Comparison of ENCODE assay signal across 32 mouse cellular contexts in the genomic region with DNA sequence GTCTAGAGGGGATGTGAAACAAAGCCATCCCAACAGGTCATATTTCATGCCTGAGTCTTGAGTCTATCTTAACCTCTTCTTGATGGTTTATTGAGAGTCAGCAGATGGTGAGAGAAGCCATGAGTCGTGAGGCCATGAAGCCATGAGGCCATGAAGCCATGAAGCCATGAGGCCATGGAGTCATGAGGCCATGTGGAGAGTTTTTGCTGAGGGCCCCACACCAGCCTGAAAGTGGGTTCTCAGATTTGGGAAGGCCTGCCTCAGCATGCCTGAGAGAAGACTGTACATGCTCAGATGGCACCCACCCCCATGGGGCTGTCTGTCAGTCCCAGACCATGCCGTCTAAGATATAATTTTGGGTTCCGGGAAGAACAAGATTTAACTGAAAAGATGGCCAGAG.
"Had no signal": no experiment of that assay in that cellular context is flagged by ENCODE, and none has a peak within 500 bp of the region (broad histone marks: within the 10 kb centered on the region; RNA-seq: fewer than 3 reads in every experiment).

No protein-coding gene starts in this region.

- H3K27ac ChIP-seq: left cerebral cortex, adult 2 months; limb, embryonic 10.5 days; limb, embryonic 12.5 days; limb, embryonic 13.5 days; limb, embryonic 15.5 days; liver, embryonic 12.5 days; liver, embryonic 13.5 days; liver, embryonic 14.5 days; liver, embryonic 15.5 days; lung, embryonic 15.5 days; macrophage; midbrain, embryonic 10.5 days; midbrain, embryonic 12.5 days; midbrain, embryonic 13.5 days; midbrain, embryonic 15.5 days; neural tube, embryonic 12.5 days had no signal

- ATAC-seq: liver, embryonic 12.5 days; liver, postnatal 0 days; lung, postnatal 0 days; midbrain, embryonic 15.5 days; midbrain, embryonic 16.5 days had no signal

- H3K4me1 ChIP-seq: limb, embryonic 10.5 days; limb, embryonic 12.5 days; limb, embryonic 13.5 days; limb, embryonic 15.5 days; liver, embryonic 13.5 days; liver, embryonic 15.5 days; lung, embryonic 15.5 days; midbrain, embryonic 10.5 days; midbrain, embryonic 12.5 days; midbrain, embryonic 15.5 days; neural tube, embryonic 12.5 days had no signal

- H3K27me3 ChIP-seq: limb, embryonic 12.5 days; limb, embryonic 13.5 days; limb, embryonic 15.5 days; liver, embryonic 12.5 days; liver, embryonic 13.5 days; liver, embryonic 15.5 days; lung, embryonic 15.5 days; midbrain, embryonic 12.5 days; midbrain, embryonic 13.5 days; midbrain, embryonic 15.5 days; neural tube, embryonic 12.5 days had no signal

- H3K36me3 ChIP-seq: limb, embryonic 10.5 days; limb, embryonic 12.5 days; limb, embryonic 13.5 days; liver, embryonic 12.5 days; liver, embryonic 13.5 days; liver, embryonic 15.5 days; lung, embryonic 15.5 days; midbrain, embryonic 10.5 days; midbrain, embryonic 12.5 days; midbrain, embryonic 13.5 days; midbrain, embryonic 15.5 days; neural tube, embryonic 12.5 days had no signal

- H3K9ac ChIP-seq: limb, embryonic 12.5 days; limb, embryonic 13.5 days; limb, embryonic 15.5 days; liver, embryonic 12.5 days; liver, embryonic 13.5 days; liver, embryonic 14.5 days; liver, embryonic 15.5 days; liver, postnatal 0 days; lung, embryonic 14.5 days; lung, embryonic 15.5 days; midbrain, embryonic 12.5 days; midbrain, embryonic 13.5 days; midbrain, embryonic 15.5 days; neural tube, embryonic 12.5 days had no signal

- DNase-seq: left cerebral cortex, postnatal 4 days; liver; liver, embryonic 13.5 days; liver, postnatal 0 days; lung, adult 18-20 months; lung, adult 2 months; lung, embryonic 14.5 days; lung, postnatal 10 days; lung, postnatal 14 days; lung, postnatal 36 days; lung, postnatal 4 days; midbrain, embryonic 14.5 days had no signal

- H3K4me3 ChIP-seq: left cerebral cortex, adult 2 months; limb, embryonic 10.5 days; limb, embryonic 12.5 days; limb, embryonic 13.5 days; limb, embryonic 15.5 days; liver, embryonic 12.5 days; liver, embryonic 13.5 days; liver, embryonic 15.5 days; lung, embryonic 15.5 days; midbrain, embryonic 10.5 days; midbrain, embryonic 12.5 days; midbrain, embryonic 13.5 days; midbrain, embryonic 15.5 days; myocyte; neural tube, embryonic 12.5 days had no signal

- H3K4me2 ChIP-seq: limb, embryonic 12.5 days; limb, embryonic 13.5 days; limb, embryonic 15.5 days; liver, embryonic 11.5 days; liver, embryonic 12.5 days; liver, embryonic 13.5 days; liver, embryonic 15.5 days; lung, embryonic 14.5 days; lung, embryonic 15.5 days; midbrain, embryonic 11.5 days; midbrain, embryonic 12.5 days; midbrain, embryonic 13.5 days; midbrain, embryonic 15.5 days; neural tube, embryonic 12.5 days had no signal

- H3K9me3 ChIP-seq: limb, embryonic 10.5 days; limb, embryonic 12.5 days; limb, embryonic 13.5 days; limb, embryonic 15.5 days; liver, embryonic 12.5 days; liver, embryonic 13.5 days; liver, embryonic 15.5 days; lung, embryonic 15.5 days; midbrain, embryonic 10.5 days; midbrain, embryonic 12.5 days; midbrain, embryonic 13.5 days; midbrain, embryonic 15.5 days; neural tube, embryonic 12.5 days had no signal
